Mouse (Mus musculus) inflammation-experienced regulatory T-cells, adult 6 months (primary cell): ENCODE results near the gene Ccdc81. TPM values are rescaled to one million over a fixed set of nuclear protein-coding genes. Genes with fewer than 3 reads are reported as not detected.

Experiments used
- ATAC-seq: one replicate; pipeline ENCODE4 v1.8.0; 2017
- polyA plus RNA-seq, 3 experiments: library from polyadenylated mRNA; unstranded; fragments of 100-300 nt; shearing (Covaris generic); gene quantifications; one replicate each; pipeline ENCODE4 v1.2.1; 2017

Ccdc81 gene
- not detected for polyA plus RNA-seq

DNA sequence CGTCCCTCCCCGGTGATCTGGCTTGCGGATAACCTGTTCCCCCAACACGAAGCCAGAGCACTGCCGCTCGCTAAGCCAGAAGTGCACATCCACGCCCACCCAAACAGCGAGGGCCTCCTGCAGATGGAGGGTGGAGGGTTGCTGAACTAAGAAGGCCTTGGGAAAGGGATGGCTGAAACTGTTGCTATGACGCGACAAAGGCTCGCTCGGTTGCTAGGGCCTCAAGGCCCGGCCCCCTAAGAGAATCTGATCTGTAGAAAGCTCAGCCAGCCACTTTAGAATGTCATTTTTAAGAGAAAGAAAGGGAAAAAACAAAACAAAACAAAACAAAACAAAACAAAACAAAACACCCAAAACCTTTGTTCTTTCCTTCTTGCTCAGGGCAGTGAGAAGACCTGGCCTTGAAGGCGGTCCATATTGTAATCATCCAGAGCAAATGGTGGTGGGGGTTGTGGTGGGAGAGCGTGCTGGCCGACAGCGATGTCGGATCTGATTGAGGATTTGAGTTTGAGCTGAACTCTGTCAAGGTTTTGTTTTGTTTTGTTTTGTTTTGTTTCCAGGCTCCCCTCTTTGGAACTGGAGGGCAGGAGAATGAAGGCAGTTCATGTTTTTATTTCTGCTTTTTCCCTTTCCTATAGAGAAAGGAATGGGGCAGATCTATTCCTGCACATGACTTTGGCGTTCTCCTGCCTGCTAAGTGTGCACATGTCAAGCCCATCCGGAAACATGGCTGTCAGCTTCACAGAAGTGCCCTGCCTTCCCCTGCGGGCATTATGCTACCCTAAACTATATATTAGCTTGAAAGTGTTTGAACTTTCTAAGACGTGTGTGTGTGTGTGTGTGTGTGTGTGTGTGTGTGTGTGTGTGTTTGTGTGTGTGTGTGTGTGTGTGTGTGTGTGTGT, at the start of gene Ccdc81:
TSS of gene Ccdc81 (minus strand) at position 188 of the 902 bp plus-strand sequence.
- no peak for ATAC-seq

DNA sequence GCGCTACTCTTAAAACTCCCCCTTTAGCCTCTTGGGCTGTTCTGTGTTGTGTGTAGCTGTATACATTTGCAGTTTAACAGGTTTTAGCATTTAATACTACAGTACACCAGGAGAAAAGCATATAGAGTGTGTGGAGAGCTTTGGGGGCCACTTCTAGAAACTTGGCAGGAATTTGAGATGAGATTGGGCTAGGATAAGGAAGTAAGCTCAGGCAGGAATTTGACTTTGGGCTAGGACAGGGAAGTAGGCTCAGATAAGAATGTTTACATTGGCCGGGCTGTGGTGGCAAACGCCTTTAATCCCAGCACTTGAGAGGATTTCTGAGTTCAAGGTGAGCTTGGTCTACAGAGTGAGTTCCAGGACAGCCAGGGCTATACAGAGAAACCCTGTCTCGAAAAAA, 46.0 kb upstream of the Ccdc81 start:
- ATAC-seq = no peak

DNA sequence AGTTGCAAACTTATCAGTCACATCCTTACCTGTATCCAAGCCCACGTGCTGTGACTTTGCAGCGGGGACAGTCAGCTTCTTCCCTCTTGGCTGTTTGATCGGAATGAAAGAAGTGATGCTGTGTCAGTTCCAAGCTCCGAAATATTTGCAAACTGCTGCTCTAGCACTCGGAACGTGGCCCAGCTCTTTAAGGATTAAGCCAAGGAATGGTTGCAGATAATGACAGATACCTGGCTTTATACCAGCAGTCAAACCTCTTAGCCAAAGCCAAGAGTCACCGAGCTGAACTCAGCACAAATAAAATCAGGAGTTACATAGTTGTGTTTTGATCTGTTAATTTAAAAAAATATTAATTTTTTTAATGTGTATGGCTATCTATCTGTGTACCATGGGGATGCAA, 44.6 kb upstream of the Ccdc81 start:
- ATAC-seq = no peak

DNA sequence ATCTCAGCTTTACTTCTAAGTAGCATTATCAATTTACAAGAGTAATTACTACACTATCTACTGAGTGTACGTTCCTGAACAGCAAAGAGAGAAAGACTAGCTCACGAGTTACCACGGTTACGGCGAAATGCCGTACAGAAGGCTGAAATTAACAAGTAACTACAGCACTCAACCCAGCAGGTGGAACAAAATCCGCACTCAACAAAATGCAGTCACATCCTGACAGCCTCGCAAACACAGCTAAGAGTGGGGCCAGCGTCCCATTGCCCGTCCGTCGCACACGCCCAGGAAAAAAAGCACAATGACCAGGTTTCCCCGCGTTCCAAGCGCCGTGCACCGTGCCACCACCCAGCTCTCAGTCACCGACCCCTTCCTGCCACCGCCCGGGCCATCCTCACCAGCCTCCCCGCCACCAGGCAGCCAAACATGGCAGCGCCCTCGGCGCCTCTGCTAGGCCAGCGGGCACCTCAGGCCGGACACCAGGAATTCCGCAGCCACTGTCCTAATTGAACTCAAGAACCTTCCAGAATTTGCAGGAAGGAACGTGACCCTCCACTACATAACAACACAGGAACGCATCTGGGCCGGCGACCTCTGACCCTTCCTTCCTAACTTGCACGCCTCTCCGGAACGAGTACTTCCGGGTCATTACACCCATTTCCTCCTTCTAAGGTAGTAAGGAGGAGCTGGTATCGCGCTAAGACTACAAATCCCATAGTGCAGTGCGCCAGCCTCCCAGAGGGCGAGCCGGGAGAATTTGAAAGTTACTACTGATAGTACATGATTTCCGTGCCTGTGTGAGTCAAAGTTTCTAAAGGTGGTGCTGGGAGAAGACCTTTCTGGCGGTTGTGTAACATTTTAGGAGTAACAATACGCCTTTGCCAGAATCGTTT, 37.4 kb upstream of the Ccdc81 start, which contains the start of gene Hikeshi:
TSS of gene Hikeshi (minus strand) at position 634 of the 893 bp plus-strand sequence.
- peak; percentile 99 for ATAC-seq

DNA sequence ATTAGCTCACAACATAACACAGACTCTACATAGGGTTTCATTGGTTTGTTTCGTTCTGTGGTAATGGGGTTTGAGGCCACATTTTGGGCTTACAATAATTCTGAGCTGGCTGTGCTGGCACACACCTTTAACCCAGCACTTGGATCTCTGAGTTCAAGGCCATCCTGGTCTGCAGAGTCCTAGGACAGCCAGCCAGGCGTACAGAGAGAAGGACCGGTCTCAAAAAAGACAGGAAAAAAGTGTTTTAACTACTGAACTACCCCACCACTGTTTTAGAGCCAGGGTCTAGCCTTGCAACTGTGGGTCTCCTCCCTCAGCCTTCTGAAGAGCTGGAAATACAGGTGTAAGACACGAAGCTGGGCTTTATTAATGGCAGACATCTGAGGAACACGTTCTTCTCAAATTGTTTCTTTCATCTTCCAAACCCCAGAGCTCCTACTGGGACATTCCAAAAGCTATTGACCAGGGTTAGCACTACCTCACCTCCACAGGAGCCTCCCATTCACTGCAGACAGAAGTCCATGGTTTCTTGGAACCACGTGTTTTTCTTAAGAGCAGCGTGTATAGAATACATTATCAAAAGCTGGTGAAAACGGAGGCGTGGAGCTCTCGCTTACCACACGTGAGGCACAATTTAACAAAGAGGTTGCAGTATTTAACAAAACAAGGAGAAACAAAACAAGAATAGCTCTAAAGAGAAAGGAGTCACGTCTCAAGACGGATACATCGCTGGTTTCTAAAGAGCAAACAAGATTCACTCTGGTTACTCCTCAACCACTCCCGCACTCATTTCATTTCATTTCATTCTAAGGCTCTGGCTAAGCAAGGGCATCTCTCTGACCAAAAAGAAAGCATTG, 36.3 kb upstream of the Ccdc81 start:
- no peak for ATAC-seq

DNA sequence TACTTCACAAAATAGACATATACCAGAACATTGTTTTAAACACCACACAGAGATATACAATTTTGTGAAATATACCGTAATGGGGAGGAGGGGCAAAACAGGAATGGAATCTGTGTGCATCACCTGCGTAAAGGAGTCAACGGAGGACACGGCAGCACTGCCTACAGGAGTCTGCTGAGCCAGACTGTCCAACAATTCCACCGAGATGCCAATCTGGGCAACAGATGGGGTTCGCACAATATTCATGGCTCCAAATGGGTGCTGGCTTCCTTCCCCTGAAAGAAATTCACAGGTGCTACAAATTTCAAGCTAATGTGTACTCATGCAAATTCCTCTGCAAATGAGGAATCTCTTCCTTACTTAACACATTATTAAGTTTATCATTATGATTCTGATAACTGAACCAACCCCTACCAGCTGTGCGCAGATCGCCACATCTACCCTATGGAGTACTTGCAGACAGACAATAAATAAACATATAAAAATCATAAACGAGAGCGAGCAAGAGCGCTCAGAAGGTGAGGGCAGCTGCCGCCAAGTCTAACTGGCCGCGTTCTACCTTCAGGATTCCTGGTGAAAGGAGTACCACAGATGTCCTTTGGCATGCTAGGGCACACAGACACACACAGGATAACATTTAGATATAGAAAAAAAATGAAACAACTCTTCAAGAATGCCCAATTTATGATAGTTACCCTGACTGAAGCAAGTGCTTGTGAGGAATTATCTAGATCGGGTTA, 20.2 kb upstream of the Ccdc81 start:
- no peak for ATAC-seq

DNA sequence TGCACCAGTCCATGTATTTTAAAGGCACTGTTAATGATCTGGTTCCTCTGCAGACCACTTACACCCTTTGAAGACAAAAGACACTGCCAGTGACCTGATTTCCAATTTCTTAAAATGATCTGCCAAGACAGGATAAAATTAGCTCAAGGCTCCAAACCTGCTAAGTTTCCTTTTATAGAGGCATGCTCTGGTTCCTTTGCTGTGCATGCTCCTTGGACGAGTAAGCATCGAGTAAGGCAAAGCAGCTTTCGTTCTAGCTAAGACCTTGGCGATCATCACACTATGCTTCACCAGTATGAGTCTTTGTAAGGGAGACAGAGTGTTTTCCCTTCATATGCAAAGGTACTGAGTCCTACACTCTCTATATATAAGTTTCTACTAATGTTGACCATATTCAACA, 14.3 kb upstream of the Ccdc81 start:
- no peak for ATAC-seq

DNA sequence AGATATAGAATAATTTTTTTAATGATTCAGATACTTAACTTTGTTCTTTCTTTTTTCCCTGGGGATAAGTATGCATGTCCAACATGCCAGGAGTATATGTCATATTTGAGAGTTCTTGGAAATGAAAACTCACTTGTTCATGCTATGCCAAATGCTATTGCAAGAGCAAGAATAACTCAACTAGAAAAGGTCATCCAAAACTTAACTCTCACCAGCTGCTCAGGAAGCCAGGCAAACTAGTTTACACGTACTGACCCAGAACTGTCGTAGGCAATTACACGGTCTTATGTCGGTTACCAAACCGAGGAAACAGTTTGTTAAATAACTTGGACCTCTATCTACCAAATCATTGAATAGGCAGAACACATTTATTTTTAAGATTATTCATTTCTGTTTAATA, 13.3 kb upstream of the Ccdc81 start:
- ATAC-seq = no peak

DNA sequence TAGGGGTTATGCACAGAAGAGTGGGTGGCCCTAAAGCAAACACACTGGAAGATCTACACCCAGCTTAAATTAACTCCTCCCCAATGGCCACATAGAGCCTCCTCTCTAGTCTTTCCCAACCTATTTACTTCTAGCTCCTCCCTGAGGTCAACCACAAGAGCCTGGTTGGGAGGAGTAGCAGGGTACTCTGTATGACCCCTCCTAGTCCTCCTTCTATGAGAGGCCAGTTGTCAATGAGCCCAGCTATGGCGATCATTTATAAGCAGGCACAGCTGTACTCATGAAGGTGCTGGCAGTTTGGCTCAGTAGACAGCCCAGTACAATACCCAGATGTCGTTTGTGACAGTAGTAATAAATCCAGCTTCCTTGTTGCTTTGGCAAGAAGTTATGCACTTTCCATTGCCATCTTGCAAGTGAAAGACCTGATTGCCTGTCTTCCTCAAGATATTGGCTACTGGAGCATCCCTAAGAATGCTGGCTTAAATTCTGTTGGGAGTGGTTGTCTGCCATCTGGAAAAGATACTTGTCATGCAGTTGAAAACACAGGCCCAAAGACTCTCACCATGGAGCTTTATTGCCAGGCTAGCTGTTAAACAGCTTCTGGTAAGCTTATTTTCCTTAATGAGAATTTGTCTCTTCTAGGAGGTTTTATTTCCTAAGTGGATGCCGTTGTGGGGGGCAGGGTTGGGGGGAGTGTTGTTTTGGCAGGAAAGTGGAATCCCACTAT, 10.2 kb upstream of the Ccdc81 start:
- ATAC-seq = no peak

DNA sequence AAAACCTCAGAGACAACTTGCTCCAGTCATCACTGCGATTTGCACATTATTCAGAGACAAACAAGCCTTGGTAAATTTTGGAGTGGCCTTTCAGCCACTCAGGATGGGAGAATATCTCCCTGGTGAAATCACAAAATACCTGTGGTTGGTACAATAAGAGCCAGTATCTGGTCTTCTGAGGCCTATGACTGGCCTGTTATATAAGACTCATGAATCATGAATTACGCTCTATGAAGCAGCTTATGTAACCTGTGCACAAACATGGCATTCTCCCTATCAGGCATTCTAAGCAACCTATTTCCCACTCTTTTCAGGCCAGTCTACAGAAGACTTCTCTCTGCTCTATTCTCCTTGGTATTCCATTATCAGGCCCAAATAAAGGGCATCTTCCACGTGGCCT, 8.9 kb upstream of the Ccdc81 start:
- no peak for ATAC-seq

DNA sequence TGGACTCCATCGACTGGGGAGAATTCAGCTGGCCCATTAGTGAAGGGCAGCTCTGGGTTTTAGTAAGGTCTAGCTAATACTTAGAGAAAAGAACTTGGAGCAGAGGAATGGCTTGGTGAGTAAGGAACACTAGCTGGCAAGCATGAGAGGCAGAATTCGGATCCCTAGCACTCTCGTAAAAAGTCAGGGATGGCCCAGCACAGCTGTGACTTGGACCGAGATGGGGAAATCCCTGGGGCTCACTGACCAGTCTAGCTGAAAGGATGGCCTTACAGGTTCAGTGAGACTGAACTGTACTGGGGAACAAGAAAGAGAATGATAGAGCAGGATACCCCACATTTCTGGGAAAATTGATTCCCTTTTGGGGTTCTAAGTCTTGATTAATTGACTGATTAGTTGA, 6.3 kb upstream of the Ccdc81 start:
- ATAC-seq = no peak

DNA sequence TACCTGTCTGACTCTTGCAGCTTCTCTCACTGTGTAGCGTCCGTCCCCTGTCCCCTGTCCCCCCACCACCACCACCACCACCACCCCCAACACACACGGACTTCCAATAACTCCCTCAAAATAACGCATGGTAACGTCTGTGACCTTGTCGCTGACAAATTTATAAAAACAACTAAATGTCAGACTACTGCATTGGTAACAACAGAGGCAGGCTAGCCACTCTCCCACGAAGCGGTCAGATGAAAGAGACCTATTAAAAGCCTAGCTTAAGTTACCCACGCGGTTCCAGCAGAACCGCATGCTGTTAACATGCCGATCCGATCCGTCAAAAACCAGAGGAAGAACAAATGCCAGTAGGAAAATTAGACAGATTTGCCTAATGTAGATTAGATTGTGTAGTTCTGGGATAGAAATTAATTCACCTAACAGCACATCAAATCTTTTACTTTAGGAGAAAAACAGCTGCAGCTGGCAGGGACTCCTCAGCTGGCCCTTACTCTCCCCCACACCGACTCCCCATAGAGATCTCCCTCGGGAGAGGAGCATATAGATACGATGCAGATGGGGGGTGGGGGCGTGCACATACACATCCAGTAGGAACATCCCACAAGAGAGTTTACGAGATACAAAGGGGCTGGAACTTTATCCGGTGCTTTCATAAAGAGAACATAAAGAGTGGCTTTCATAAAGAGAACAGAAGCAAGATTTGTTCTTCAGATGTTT, 5.6 kb upstream of the Ccdc81 start:
- no peak for ATAC-seq

DNA sequence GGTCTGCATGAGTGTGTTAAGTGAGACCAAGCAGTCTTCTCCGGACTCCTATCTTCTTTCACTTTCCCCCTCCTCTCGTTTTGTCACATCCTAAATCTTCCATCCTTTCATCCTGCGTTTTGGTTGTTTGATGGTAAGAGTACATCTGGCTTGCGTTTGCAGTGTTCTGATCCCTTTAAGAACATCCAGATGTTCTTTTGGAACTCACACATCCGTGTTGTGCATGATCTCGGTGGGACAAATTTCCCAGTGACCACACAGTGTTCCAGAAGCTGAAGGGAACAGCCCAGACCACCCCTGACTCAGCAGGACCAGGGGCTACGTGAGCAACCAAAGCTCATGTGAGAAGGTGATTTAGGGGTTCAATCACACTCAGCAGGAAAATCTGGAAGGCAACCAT, 5.0 kb upstream of the Ccdc81 start:
- no peak for ATAC-seq

DNA sequence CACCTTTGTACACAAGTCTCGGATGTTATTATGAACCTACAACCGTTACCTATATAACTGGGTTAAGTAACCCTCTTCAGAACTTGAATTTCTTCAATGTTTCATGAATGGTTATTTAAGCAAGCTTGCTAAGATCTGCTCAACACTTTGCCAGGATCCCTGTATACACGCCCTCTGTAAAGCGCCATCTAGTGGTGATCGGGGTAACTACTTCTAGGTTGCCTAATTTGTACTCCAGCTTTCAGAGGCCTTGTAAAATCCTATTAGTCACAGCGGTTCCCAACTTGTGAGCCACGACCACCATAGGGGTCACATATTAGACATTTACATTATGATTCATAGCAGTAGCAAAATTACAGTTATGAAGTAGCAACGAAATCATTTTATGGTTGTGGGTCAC, 4.5 kb upstream of the Ccdc81 start:
- peak; percentile 74 for ATAC-seq

DNA sequence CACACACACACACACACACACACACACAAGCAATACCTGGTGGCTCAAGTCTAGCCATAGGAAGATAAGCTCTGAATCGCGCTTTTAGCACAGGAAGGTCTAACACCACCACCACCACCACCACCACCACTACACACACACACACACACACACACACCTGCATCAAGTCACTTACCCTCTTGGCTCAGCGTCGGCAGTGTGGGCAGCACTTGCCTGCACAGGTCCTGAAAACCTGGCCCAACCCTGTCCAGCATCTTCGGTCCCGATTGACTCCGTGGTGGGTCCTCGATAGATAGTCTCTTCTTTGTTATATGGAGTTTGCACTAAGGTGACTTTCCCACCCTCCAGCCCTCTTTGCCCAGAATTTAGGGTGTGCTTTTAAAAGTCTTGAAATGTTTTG, 422 bp downstream of the Ccdc81 start:
- ATAC-seq = no peak

DNA sequence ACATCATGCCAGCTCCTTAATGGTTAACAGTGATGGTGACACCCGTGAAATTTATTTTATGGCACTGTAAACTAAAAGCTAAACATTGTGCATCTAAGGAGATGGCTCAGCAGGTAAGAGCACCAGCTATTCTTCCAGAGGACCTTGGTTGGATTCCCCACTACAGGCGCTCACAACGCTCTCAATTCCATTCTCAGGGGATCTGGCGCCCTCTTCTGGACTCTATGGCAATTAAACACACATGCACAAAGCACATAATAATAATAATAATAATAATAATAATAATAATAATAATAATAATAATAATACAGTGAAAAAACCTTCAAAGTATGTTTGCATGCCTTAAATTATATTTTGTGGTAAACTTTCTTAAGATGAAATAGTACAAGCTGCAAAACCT, 11.6 kb downstream of the Ccdc81 start:
- no peak for ATAC-seq

DNA sequence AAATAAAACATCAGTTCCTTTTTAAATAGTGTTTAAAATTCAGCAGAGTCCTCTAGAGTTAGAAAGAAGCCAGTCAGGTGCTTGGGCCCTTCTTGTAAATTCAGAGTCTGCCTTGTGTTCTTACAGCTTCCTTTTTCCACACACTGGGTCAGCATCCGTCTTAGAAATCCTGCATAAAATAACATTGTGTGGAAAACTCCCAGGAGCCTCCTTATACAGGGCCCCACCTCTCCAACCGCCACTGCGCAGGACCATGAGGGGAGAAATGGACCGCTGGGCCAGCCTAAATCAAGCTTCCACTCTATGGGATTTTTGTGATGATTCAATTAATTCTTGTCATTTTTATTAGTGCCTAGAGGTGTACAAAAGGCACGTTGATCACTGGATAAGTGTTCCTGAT, 12.0 kb downstream of the Ccdc81 start:
- no peak for ATAC-seq

DNA sequence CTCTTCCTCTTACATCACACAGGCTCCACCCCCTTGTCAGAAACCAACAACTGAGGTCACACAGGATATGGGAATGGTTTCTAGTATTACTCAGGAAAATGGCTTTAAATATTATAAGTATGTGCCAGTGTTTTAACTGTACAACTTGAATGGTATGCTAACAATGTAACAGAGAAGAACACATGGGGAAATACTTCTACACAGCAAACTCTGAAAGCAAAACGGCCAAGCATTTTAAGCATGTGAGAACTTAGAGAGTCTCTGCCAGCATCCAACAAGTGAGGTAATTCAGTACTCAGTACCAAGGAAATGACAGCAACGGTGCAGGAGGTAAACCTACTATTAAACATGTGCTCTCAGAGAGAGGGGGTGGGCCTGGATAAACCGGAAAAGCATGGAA, 18.9 kb downstream of the Ccdc81 start:
- no peak for ATAC-seq

DNA sequence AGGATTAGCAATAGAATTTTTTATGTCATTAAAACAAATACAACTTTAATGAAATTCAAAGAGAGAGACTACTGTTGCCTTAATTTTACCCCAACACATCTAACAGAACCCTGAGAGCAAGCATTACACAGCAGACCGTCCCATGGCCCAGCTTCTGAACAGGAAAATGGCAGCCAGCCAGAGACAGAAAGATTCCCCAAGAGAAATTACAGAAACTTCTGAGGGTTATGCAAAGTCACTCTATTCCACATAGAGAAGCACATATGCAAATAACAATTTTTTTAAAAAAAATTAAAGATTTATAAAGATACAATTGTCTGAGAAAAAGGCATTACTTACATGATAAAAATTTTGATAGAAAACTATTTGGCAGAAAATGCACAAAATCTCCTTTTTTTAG, 23.7 kb downstream of the Ccdc81 start:
- ATAC-seq = no peak

DNA sequence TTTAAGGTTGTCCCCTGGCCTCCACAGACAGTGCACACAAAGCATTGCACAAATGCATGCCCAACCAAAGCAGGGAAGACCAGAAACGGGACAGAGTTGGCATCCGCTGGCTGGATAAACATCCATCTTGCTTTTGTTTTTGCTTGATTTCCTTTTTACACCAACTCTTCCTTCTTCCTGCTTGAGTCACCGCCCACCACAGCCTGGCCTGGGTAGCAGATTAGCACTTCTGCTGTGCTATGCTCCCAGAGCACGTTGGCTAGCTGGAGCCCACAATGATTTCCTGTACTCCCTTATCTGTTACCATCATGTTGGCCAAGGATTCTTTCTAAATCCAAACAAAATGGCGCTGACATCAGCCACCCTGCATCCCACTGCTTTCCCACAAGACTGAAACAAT, 36.2 kb downstream of the Ccdc81 start:
- ATAC-seq = no peak

DNA sequence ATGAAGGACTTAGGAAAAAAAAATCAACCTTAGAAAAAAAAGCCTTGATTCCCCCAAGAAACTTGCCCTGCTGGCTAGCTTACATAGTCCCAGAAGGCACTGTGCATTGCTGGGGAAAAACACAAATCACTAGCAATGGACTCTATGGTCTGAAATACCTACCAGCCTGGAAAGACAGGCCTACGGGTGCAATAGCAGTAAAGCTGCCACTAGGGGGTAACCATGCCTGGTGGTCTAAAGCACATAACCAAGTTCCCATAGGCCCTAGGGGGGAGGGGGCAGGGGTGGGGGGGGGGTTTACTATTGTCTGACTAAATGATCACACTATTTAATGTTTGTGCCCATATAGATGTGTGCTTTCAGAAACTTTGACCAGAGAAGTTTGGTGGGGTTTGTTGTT, 38.7 kb downstream of the Ccdc81 start:
- ATAC-seq = no peak
